Mouse (Mus musculus) ES-Bruce4 (cell line): ENCODE data around the gene Fam81a.

Source experiments
- CTCF ChIP-seq: IDR thresholded peaks from one replicate; pipeline ENCODE4 v1.8.1; 2011; ENCODE audit warnings: low read depth, low read length
- EP300 ChIP-seq: IDR thresholded peaks from 2 replicates; pipeline ENCODE4 v1.6.1; 2011; ENCODE audit warnings: low read depth, low read length; ENCODE audit not compliant: insufficient read depth

- TF ChIP-seq CTCF (no peak), EP300 (no peak)
Observed at GRCm38 (mm10) chr9:70048280-70048679, 94.1 kb downstream of the Fam81a start.
